Mouse (Mus musculus) lung, postnatal 4 days (tissue): ENCODE data around the gene Cib2.
A peak's percentile ranks its signal among the peaks of the same experiment; 100 is the strongest.
"Not testable (repeated sequence)": the region's sequence is repeated elsewhere in the genome, so short reads cannot be mapped to it uniquely, and the experiment has no call there.

Experiments used
- DNase-seq, 2 experiments: peaks; one replicate each; pipeline ENCODE4 v3.0.0; 2021

The Cib2 gene

DNA sequence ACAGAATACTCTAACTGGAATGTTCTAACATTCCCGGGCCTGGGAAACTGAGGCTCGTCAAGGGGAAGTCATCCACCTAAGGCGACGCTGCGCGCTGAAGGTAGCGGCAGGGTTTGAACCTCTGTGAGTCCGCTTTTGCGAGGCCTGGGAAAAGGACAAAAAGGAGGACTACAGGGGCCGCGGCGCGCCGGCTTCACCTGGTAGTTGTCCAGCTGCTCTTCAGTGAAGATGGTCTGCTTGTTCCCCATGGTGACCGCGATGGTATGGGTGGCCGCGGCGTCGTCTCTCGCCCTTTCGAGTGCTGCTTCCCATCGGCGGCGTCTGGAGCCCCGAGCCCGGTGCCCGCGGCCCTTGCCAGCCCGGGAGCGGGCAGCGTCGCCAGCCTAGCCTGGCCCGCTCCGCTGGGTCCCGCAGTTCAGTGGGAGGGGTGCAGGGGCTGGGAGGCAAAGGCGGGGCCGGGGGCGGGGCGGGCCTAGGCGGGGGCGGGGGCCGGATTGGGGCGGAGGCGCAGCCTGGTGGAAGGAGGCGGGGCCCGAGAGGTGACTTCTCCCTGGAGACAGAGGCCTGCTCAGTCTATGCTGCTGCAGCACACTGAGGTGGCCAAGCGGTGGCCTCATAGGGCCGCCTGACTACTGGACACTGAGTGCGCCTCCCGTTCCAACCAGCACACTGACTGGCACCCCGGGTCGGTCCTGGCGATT lies at the start of gene Cib2:
Cib2 (minus strand) TSS at position 448 of the 701 bp plus-strand sequence.
- DNase-seq: peak; percentile 88 to 91

DNA sequence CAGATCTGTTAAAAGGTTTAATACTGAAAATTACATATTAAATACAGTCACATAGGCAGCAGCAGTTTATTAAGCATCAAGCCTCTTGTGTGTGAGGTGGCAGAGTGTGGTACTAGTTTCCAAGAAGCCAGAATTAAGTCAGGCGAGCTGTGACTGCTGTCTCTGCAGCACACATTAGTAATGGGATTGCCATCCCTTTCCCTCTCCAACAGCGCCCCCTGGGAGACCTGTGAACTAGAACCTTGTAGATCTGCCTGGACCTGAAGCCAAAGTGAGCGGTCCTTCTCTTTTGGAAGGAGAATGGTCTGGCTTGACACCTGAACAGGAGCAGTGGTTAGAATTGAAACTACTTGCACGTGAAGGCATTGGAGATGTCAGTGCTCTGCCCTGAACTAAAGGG lies 44.9 kb upstream of the Cib2 start:
- peak; percentile 47 to 78 for DNase-seq

DNA sequence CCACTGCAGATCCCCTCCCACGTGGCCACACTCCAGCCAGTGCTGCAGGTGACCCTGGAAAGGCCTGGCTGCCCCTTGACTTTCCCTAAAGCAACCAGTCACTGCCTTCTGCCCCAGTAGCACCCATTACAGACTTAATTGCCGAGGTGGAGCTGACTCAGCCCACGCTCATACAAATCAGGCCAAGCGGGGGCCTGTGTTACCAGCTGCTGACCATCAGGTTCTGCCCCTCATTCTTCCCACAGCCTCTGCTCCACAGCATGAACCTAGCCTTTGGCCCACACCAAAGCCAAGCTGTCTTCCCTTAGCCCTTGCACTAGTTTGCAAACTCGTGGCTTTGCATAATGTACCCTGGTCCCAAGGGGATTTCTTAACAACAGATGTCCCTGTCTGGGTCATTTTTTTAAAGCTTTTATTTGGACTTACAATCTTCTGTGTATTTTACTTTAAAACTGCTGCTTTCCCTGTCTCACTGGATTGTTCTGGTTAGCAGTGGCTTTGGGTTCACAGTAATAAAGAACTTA lies 44.2 kb upstream of the Cib2 start:
- DNase-seq: no peak

DNA sequence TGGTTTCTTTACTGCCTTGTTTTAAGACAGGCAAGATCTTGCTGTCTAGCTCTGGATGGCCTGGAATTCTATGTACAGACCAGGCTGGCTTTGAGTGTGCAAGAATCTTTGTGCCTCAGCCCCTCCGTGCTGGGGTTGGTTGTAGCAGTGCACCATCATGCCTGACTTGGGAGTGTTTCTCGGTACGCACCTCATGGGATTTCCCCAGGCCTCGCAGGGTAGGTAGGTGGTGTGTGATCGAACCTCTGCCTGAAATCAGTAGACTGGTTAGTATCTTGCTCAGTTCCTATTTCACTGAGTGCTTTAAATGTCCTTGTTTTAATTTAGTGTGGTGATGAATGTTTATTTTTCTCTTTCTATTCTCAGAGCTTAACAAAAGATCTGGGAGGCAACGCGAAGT lies 42.9 kb upstream of the Cib2 start:
- DNase-seq: no peak

DNA sequence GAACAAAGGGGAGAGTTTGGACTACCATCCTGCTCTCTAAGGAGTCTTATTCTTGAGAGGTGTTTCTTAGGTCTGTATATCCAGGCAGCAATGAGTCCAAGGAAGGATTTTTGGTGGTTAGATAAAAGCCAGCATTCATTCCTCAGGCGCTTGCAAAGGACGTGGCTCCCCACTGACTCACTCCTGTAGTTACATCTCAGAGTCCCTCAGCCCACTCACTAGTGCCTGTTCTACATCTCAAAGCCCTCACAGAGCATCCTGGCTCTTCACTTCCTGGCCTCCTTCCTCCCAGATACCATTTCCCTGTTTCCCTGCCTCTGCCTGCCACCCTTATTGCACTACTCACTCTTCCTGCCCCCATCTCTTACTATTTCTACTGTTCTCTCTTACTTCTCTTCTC lies 42.4 kb upstream of the Cib2 start:
- DNase-seq: no peak

DNA sequence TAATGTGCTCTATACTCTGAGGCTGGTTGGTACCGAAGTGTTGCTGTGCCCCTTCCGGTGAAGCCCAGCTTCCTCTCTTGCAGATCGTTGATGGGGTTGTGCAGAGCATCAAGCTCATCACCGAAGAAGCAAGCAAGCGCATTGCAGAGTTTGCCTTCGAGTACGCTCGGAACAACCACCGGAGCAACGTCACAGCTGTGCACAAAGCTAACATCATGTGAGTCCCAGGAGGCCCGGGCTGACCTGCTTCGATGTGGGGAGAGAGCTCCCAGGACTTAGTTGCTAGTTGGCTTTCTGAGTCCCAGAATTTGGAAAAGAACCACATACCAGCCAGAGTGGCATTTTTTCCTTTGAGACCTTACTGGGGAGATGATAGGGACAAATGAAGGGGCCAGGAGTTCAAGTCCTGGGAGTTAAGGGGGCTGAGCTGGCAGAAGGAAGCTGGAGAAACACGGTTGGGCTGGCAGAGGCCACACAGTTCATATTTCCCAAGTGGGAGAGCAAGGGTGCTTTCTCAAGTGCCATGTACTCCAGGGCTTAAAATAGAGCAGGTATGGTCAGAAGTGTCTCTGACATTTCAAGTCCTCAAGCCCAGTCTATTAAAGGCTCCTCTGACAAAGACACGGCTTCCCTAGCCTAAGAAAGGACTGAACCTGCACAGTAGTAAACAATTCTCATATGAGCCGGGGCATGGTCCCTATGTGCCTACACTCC lies 36.9 kb upstream of the Cib2 start:
- DNase-seq: no peak

DNA sequence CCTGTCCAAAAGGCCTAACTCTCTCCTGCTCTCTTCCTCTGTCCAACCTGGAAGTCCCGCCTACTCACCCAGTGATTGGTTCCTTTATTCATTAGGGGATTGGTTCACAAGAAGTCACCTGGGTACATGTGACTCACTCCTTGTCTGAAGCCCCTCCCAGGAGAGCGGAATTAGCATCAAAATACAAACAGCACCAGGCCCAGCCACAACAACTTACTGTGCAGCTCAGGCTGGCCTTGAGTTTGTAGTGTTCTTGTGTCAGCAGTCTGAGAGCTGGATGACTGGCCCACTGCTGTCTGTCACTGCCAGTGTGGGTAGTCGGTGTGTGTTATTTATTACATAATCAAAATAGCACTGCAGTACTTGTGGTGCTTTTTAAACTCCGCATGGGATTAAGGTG lies 33.6 kb upstream of the Cib2 start:
- not testable (repeated sequence) for DNase-seq

DNA sequence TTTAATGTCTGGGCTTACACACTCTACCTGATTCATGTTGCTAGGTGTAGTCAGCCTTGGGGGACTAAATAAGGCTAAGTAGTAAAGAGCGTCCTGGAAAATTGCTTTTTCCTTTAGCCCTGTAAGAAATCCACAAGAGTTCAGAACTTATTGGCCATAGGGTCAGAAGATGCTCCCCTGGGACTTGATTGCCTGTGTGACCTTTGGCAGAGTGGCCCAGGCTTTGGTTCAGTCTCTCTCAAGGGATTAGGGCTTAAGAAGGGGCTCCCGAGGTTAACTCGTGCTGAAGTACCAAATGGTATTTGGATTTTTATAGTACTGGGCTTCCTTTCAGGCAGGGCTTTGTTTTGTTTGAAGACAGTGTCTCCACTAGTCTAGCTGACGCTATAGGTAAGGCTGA lies 27.8 kb upstream of the Cib2 start:
- DNase-seq: no peak

DNA sequence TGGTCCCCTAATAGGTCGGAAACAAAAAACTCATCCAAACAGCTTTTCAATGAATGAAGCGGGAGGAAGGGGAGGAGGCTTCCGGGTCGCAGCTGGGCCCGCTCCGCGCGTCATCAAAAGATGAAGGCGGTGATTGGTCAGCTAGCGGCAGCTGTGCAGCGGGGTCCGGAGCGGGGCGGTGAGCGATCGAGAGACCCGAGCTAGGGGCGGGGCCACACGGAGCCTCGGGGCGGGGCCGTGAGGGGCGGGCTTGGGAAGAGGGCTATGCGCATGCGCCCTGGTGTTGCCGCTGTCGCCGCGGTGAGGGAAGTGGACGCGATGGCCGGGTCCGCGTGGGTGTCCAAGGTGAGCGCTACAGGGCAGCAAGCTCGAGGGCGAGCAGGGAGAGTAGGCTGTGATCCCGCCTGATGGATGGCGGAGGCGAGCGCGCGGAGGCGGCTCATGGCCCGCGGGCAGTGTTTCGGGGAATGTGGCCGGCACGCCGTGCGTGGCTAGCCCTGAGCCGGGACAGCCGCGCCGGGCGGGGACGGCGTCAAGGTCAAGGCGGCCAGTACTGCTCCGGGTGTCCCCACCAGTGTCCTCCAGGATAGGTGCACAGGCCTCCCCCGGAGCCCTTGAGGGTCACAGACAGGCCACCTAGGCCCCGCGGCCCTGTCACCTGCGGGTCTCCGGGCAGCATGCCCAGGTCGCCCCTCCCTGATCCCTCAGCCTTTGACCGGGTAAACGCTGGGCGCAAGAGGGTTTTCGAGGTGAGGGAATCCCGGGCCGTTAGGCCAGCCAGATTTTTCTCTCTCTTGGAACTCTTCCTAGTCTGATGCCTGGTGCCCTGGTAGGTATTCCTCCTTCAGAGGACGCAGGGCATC lies 26.4 kb upstream of the Cib2 start, which contains the start of gene Idh3a:
Idh3a (plus strand) TSS at position 136 of the 863 bp plus-strand sequence.
- DNase-seq: peak; percentile 99

DNA sequence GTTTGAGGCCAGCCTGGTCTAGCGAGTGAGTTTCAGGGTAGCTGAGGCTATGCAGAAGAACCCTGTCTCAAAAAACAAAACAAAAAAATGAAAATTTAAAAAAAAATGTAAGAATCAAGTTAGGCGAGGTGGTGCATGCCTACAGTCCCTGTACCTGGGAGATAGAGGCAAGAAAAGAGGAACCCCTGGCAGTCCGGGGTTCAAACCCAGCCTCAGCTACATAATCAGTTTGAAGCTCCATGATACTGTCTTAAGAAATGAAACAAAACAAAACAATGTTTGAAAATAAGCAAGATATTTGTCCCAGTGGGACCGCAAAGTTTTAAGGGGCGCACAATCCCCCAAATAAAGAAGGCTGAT lies 25.8 kb upstream of the Cib2 start:
- no peak for DNase-seq

DNA sequence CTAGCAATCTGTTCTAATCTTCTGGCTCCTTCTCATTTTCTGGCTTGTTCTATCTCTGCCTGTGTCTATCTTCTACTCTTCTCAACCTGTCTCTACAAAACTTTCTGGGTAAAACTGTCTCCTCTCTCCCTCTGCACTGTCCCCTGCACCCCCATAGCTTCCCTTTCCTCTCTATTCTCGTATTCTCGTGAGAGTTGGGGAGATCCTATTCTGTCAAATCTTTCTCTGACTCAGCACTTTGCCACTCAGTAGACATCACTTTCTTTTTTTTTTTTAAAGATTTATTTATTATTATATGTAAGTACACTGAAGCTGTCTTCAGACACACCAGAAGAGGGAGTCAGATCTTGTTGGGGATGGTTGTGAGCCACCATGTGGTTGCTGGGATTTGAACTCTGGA lies 24.1 kb upstream of the Cib2 start:
- not testable (repeated sequence) for DNase-seq

DNA sequence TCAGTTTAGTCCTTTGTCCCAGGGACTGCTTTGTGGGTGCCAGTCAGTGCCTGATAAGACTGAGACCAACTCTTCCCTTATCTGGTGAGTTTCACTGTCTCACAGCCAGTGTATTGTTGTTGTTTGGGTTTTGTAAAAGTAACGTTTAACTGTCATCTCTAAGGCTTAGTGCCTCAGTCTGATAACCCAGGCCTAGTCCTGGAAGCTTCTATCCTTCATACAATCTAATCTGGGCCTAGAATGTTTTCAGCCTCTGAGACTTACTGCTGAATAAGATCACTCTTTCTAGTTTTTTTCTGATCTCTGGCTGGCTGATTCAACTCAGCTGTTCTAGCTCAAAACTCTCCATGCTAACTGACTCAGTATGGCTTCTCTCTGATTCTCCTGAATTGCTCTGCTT lies 23.7 kb upstream of the Cib2 start:
- no peak for DNase-seq

DNA sequence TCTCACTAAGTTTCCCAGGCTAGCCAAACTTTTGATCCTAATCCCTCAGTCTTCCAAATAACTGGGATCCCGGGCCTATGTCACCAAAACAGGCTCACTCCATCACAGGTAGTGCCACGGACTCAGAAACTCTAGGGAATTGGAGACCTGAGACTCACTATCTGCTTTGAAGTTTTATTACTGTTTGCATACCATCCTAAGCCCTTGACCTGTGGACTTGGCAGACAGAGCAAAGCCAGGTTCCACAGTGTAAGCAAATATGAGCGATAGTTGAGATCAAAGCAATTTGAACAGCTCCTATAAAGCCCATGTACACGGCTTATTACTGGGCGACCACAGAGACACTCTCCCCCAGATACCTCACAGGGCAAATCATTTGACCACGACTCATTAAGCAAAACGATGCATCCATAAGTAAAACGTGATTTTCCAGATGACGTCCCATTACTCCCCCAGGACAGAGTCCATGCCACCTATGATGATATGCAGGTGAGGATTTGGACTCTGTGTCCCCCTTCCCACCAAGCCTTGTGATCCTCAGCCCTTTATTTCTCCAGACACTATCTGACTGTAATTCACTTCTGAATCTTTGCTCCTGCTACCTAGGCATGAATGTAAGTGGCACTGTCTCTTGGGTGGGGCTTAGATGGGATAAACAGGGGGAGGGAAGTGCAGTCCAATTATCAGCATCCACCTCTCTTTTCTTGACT lies 11.3 kb upstream of the Cib2 start:
- DNase-seq: no peak

DNA sequence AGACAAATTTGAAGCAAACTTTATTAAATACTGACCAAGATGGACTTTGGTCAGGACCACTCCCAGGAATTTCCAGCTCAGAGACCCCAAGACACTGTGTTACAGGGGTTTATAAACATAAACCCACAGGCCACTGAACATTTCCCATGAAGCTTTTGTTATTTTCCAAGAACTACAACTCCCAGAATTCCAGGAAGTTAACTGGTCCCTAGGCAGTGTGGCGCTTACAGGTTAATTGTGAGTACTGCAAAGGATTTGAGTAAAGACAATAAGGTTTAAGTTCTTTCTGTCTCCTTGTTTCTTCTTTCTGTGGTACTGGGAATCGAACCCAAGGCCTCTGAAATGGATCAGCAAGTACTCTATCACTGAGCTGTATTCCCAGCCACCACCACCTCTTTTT lies 8.7 kb upstream of the Cib2 start:
- DNase-seq: no peak

DNA sequence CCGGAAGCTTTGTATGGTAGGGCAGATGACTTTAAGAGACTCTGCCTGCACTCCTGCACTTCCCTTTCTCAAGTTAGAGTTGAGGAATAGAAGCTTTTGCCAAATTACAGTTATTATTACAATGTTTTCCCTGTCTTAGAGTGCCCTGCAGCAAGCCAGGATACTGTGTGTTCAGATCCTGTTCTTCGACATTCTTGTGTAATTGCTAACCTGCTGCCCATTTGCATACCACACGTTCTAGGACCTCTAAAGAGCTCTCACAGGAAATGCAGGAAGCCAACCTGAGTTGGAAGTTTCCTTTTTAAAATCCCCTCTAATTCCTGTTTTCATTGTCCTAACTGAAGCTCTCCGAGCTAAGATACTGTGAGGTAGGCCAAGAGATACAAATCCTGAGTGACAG lies 6.9 kb upstream of the Cib2 start:
- DNase-seq: peak in 1 of 2 experiments; percentile 20

DNA sequence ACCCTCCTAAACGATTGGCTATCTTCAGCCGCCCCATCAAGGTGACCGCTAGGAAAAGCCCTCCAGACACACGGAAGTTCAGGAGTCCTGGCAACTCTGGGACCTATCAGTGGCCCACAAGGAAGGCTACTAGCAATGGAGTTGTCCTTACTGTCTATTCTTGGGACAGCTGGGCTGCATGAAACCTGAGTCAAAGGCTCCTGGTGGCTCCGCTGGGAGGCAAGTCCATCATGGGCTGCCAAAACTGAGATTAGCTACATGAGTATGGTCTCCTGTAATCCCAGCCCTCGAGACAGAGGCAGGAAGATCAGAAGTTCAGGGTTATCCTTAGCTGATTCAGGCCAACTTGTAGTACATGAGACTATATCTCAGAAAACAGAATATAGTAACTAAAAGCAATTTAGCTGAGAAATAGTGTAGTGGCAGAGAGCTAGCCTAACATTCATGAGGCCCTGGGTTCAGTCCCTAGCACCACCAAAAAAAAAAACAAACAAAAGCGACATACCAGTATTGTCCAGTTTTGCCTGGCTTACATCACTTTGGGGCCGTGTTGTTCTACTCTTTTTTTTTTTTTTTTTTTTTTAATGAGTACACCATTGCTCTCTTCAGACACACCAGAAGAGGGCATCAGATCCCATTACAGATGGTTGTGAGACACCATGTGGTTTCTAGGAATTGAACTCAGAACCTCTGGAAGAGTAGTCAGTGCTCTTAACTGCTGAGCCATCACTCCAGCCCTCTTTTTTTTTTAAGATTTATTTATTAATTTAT lies 998 bp upstream of the Cib2 start:
- no peak for DNase-seq

DNA sequence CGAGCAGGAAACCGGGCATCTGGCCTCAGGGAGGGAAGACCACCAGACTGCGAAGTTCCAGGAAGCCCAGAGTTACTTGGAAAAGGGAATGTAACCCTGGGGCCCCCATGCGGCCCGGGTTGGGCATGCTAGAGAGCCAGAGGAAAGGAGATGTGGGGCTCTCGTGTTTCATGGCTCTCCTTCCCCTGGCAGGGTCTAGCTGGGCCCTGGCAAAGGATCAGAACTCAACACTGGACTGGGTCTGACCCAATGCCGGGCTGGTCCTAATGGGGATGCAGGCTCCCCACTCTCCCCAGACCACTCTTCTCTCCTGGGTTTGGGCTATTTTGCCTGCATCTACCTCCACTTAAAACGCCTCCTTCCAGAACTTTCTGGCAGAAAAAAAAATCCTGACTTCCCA lies 1.3 kb downstream of the Cib2 start:
- no peak for DNase-seq

DNA sequence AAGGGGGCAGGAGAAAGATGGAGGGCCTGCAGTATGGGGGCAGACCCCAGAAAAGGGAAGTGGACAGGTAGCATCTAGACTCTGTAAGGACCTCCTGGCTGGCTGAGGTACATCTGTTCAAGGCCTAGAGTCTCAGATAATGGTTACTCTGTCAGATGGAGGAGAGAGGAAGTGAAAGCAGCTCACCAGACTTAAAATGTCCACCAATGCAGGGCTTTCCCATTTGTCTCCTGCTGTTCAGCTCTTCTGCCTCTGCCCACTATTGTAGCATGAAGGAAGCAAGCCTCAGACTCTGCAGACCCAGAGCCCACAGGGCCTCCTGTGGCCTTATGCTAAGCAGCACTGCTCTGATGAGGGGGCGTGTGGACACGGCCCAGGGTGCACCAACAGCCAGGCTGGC lies 5.0 kb downstream of the Cib2 start:
- DNase-seq: no peak

DNA sequence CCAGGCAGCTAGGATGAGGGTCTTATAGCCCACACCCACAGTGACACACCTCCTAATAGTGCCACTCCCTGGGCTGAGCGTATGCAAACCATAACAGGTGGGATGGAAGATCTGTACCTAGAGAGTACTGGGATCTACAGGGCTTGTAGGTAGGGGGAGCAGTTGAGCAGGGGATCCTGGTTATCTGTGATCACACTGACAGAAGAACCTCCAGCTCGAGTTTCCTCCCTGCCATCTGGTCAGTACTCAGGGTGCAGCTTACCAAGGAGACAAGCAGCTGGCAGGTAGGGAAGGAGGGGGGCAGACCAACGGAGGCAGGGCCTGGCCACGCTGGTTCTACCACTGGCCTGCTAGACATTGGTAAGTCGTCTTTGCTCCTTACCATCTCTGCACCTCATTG lies 7.6 kb downstream of the Cib2 start:
- peak in 1 of 2 experiments; percentile 19 for DNase-seq

DNA sequence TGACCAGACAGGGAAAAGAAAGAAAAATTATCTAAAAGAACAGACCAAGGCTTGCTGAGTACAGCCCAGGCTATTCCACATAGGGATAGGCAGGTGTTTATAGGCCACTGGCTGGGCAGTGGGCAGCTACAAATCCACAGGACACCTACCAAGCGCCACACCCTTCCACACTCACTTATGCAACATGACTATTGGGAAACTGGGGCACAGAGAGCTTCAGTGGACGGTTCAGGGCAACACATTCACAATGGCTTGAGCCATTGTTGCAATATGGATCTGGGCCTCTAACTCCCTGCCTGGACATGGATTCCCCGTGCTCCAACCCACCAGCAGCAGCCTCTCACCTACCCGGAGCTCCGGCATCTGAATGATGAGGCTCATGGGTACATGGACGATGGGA lies 10.6 kb downstream of the Cib2 start:
- DNase-seq: no peak

DNA sequence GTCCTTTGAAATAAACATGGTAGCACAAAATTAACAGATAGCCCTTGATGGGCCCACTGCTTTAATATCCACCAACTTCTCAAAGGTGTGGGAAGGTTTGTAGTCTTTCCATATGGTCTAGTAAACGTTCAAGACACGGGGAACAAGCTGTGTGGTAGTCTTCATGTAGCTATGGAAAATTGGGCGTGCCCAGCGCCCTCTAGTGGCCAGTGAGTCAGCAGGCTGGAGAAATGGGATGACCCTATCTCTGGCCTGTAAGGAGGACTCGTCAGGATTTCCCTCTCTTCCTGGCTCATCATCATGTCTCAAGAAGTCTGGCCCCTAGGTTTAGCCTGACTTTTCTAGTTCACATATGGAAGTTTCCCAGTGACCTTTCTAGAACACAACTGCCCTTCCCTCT lies 12.5 kb downstream of the Cib2 start:
- peak; percentile 41 to 64 for DNase-seq

DNA sequence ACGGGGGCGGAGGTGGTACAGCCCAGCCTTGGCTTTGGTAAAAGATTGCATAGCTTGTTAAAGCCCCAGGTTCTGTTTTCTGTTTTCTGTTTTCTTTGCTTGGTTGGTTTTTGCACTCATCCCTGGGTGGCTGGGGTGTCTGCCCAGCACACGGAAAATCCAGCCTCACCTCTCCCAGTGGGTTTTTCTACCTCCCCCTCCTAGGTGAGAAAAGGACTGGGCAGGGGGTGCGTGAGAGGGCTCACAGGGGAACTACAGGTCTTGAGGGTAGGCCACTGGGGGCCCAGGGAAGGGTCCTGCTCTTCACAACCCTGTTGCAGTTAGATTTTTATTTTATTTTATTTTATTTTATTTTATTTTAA lies 15.1 kb downstream of the Cib2 start:
- DNase-seq: no peak
